Mouse (Mus musculus): ENCODE results near the gene Cradd. TPM values are rescaled to one million over a fixed set of nuclear protein-coding genes. Genes with fewer than 3 reads are reported as not detected.

Gene Cradd
- polyA plus RNA-seq, 1 experiment from 2014 or later: 10.4 TPM

DNA sequence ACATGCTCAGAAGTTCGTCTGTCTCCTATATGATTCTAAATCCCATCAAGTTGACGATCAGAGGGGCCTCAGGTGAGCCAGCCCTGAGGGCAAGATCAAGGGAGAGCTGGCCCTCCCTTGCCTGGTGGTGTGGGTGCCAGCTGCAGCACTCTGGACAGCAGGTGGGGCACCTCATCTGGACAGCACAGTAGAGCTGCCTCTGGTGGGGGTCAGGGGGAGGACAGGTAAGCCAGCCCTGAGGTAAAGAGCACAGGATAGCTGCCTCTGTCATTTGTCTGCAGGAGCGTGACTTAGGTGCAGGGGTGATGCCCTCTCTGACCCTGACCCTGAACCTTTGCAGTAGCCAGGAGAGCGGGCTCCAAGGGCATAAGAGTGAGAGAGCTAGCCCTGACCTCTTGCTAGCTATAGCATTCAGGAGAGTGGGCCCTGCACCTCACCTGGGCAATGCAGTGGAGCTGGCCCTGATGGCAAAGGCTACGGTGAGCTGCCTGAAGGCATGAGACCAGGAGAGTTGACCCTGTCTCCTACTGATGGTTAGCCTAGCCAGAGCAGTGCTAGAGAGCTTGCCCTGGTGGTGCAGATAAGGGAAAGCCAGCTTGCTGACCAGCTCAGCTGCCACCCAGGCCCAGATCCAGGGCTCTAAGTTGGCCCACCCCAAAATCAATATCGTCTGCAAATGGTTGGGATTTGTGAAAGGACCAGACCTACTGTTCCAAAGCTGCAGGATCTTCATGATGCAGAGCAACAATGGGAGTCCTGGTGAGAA is 176.6 kb downstream of the Cradd start:
- no peaks in the 10 kb centered on the region for H3K36me3 ChIP-seq (ENCODE audit: control insufficient read depth, insufficient read depth)

DNA sequence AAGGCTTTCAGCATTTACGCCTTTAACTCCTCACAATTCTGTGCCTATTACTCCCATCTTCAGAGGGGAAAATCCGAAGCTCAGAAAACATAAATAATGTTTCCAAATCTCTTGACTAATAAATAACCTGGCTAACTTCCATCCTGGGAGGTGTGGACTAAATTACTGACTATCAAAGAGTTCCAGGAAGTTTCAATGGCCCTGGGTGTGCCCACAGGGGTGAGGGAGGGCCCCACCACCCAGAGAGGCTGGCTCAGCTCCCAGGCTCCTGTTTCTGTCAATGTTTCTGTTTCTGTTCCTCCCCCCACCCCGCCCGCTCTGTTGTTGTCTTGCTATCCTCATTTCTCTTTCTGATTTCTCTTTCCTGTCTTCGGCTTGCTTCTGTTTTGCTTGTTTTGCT is 177.4 kb downstream of the Cradd start:
- Histone ChIP-seq H3K9me3 (ENCODE audit: control insufficient read depth, low read length) (no peaks in the 10 kb centered on the region), H3K4me2 (ENCODE audit: low read length) (no peak overlapping the region), H3K36me3 (ENCODE audit: control insufficient read depth, insufficient read depth) (no peaks in the 10 kb centered on the region), H3K4me3 (replicated peaks; ENCODE audit: low read length) (no peak overlapping the region), H3K27me3 (replicated peaks; ENCODE audit: control insufficient read depth, insufficient read depth, low read length) (no peaks in the 10 kb centered on the region), H3K9ac (replicated peaks; ENCODE audit: low read depth, low read length) (no peak overlapping the region), H3K4me1 (replicated peaks; ENCODE audit: control insufficient read depth, insufficient read depth, low read length) (peaks cover 44% of the 10 kb centered on the region), H3K27ac (ENCODE audit: low read length) (0 out of 2 replicates have a peak overlapping the region, but pooled peaks have one; percentile 9)
- WGBS: 36% methylated on average over 5 of the region's 5 CpGs
- ATAC-seq: no peak

More for the DNA sequence above, 176.6 kb downstream of the Cradd start:
- Histone ChIP-seq H3K27ac (ENCODE audit: low read length) (no peak overlapping the region), H3K27me3 (replicated peaks; ENCODE audit: control insufficient read depth, insufficient read depth, low read length) (no peaks in the 10 kb centered on the region), H3K9me3 (ENCODE audit: control insufficient read depth, low read length) (no peaks in the 10 kb centered on the region), H3K9ac (replicated peaks; ENCODE audit: low read depth, low read length) (no peak overlapping the region), H3K4me1 (replicated peaks; ENCODE audit: control insufficient read depth, insufficient read depth, low read length) (peaks cover 44% of the 10 kb centered on the region), H3K4me3 (replicated peaks; ENCODE audit: low read length) (no peak overlapping the region), H3K4me2 (ENCODE audit: low read length) (no peak overlapping the region)
- ATAC-seq: no peak
- 86% methylated on average over 6 of the region's 6 CpGs for WGBS

DNA sequence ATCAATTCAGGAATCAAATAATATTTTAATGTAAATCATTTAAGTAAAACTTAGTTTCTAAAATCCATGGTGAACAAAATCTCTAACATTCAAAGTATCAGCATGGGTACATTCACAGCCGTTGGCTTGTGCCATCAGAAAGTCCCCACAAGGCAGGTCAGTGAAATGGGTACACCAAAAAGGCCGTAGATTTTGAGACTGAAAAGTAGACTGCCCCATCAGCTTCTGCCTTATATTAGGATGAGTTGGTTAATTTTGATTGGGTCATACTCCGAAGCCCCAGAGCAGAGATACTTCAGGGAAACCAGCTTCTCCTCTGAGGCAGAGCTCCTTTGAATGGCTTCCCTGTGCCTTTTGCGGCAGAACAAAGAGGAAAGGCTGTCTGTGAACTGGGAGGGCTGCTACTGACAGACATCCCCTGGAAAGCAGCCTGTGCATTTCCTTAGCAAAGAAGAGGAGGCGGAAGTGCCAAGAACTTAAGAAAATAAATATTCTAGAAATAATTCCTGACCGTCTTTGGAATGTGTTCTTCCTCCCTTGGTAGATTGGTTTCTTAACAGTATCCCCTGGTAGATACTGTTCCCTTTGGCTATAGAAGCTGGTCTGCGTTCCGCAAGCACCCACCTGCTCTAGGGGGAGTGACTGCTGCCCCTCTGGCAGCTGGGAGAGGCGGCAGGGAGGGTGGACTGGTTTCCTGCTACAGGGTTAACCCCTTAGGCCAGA is 178.6 kb downstream of the Cradd start:
- Histone ChIP-seq H3K9ac (replicated peaks; ENCODE audit: low read depth, low read length) (peak overlapping the region; percentile 32), H3K9me3 (ENCODE audit: control insufficient read depth, low read length) (no peaks in the 10 kb centered on the region), H3K4me1 (replicated peaks; ENCODE audit: control insufficient read depth, insufficient read depth, low read length) (peaks cover 44% of the 10 kb centered on the region), H3K27me3 (replicated peaks; ENCODE audit: control insufficient read depth, insufficient read depth, low read length) (no peaks in the 10 kb centered on the region), H3K4me2 (ENCODE audit: low read length) (peak overlapping the region; percentile 16; the same call in 1 of the 2 replicates), H3K4me3 (replicated peaks; ENCODE audit: low read length) (no peak overlapping the region), H3K36me3 (ENCODE audit: control insufficient read depth, insufficient read depth) (no peaks in the 10 kb centered on the region), H3K27ac (ENCODE audit: low read length) (peak overlapping the region; percentile 55)
- 29% methylated on average over 9 of the region's 9 CpGs for WGBS
- peak; percentile 34; the same call in 1 of the 2 replicates for ATAC-seq

DNA sequence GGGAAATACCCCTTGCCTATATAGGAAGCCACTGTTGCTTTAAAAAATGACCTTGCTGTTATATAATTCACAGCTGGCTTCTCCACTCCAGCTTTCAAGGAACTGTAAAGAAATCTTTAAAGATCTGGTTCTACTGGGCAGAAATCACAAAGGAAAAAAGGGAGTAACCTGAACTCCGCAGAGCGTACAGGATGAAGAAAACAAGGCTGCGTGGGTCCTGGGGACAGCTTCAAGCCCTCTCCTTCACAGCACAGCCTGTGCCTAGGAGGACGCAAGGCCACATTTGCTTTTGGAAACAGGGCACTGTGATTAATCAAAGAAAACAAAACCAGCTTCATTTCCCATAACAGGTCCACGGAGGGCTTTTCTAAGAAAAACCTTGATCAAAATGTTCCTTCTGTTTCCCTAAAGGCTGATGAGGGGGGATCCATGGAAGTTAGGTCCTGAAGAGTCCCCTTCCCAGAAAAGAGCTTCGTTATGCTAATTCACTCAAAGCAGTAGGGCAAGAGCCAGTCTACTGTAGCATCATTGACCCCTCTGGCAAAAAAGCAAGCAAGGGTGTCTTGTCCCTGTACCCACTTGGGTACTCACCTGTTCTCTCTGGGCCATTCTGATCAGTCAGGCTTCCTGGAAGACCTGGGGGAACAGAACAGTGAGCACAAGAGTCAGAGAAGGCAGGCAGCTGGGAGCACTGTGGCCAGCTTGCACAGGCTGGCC is 179.4 kb downstream of the Cradd start:
- H3K4me1 ChIP-seq (replicated peaks; ENCODE audit: control insufficient read depth, insufficient read depth, low read length): peaks cover 50% of the 10 kb centered on the region
- 50% methylated on average over 6 of the region's 6 CpGs for WGBS
- H3K4me2 ChIP-seq (ENCODE audit: low read length): no peak overlapping the region; the same call in 1 of the 2 replicates
- no peak for ATAC-seq
- H3K9ac ChIP-seq (replicated peaks; ENCODE audit: low read depth, low read length): peak overlapping the region; percentile 30; the same call in 1 of the 2 replicates
- no peak overlapping the region for H3K4me3 ChIP-seq (replicated peaks; ENCODE audit: low read length)
- H3K36me3 ChIP-seq (ENCODE audit: control insufficient read depth, insufficient read depth): no peaks in the 10 kb centered on the region
- H3K27ac ChIP-seq (ENCODE audit: low read length): peak overlapping the region; percentile 55
- H3K9me3 ChIP-seq (ENCODE audit: control insufficient read depth, low read length): no peaks in the 10 kb centered on the region
- H3K27me3 ChIP-seq (replicated peaks; ENCODE audit: control insufficient read depth, insufficient read depth, low read length): no peaks in the 10 kb centered on the region

DNA sequence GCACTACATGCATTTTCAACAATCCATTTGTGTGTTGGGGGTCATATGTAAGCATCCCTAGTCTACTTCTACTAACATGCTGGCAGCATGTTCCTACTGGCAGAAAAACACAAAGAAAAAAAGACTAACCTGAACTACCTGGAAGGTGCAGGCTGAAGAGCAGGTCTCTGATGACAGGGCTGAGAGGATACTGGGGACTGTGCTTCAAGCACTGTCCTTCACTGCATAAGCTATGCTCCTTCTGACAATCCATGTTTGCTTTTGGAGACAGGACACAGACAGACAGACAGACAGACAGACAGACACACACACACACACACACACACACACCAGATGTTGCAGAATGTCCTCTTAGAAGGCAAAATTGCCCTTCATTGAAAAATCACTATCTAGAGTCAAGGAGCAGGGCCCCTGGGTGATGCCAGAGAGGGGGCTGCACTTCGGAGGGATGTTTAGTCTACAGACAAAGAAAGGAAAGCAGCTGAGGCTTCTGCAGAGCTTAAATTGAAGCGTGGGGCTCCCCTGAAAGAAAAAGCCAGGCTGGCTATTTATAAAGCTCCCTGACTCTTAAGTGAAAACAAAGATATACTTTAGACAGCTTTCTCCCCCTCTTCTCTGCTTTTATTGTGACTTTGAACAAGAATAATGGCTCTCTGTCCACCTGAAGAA is 180.4 kb downstream of the Cradd start:
- WGBS: 0% methylated on average over 2 of the region's 2 CpGs
- no peak overlapping the region for H3K4me2 ChIP-seq (ENCODE audit: low read length)

DNA sequence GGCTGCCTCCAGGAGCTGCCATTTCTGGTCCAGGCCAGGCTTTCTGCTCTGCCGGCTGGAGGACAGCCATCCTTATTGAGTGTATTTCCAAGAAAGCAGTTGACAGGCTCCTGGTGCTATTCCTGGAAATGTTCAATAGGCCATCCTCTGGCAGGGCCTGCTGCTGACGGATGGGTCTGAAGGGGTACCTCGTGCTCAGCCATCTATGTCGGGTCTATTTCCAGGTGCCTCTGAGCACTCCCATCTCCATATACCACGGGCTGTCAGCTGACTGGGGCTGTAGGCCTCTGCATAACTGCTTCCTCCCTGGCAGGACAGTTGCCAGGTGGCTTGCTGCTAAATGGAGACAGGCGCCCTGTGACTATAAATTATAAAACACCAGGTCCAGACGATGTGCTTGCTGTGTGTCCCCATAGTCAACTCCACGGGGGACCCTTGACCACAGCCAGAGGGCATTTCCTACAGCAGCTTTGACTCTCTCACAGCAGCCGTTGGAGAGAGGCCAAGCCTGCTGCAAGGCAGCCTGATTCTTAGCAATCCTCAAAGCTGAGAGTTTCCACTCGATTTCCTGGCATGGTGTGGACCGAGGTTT is 181.0 kb downstream of the Cradd start:
- ATAC-seq: peak; percentile 68
- H3K4me2 ChIP-seq (ENCODE audit: low read length): no peak overlapping the region
- WGBS: 12% methylated on average over 11 of the region's 11 CpGs
- H3K4me3 ChIP-seq (replicated peaks; ENCODE audit: low read length): no peak overlapping the region
- H3K36me3 ChIP-seq (ENCODE audit: control insufficient read depth, insufficient read depth): no peaks in the 10 kb centered on the region
- H3K27me3 ChIP-seq (replicated peaks; ENCODE audit: control insufficient read depth, insufficient read depth, low read length): no peaks in the 10 kb centered on the region
- H3K27ac ChIP-seq (ENCODE audit: low read length): peak overlapping the region; percentile 26
- H3K4me1 ChIP-seq (replicated peaks; ENCODE audit: control insufficient read depth, insufficient read depth, low read length): peaks cover 51% of the 10 kb centered on the region
- no peaks in the 10 kb centered on the region for H3K9me3 ChIP-seq (ENCODE audit: control insufficient read depth, low read length)
- no peak overlapping the region for H3K9ac ChIP-seq (replicated peaks; ENCODE audit: low read depth, low read length)

More for the DNA sequence above, 180.4 kb downstream of the Cradd start:
- H3K27ac ChIP-seq (ENCODE audit: low read length): peak overlapping the region; percentile 26
- H3K36me3 ChIP-seq (ENCODE audit: control insufficient read depth, insufficient read depth): no peaks in the 10 kb centered on the region
- H3K4me3 ChIP-seq (replicated peaks; ENCODE audit: low read length): no peak overlapping the region
- peak; percentile 2; the same call in 1 of the 2 replicates for ATAC-seq
- H3K9me3 ChIP-seq (ENCODE audit: control insufficient read depth, low read length): no peaks in the 10 kb centered on the region
- no peaks in the 10 kb centered on the region for H3K27me3 ChIP-seq (replicated peaks; ENCODE audit: control insufficient read depth, insufficient read depth, low read length)
- H3K4me1 ChIP-seq (replicated peaks; ENCODE audit: control insufficient read depth, insufficient read depth, low read length): peaks cover 51% of the 10 kb centered on the region
- peak overlapping the region; percentile 19; the same call in 1 of the 2 replicates for H3K9ac ChIP-seq (replicated peaks; ENCODE audit: low read depth, low read length)

DNA sequence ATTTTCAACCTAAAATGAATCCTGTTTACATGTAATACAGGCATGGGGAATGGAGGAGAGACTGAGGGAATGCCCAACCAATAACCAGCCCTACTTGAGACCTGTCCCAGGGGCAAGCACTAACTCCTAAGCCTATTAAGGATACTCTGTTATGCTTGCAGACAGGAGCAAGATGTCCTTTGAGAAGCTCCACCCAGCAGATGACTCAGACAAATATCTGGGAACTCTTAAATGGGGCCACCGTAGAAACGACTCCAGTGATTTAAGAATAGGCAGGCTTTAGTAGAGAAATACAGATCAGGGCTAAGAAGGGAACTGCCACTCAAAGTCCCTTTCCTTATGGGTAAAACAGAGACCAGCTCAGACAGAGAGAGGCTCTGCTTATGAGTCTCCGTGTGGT is 182.9 kb downstream of the Cradd start:
- Histone ChIP-seq H3K4me2 (ENCODE audit: low read length) (no peak overlapping the region), H3K27me3 (replicated peaks; ENCODE audit: control insufficient read depth, insufficient read depth, low read length) (no peaks in the 10 kb centered on the region), H3K27ac (ENCODE audit: low read length) (no peak overlapping the region), H3K36me3 (ENCODE audit: control insufficient read depth, insufficient read depth) (no peaks in the 10 kb centered on the region), H3K9me3 (ENCODE audit: control insufficient read depth, low read length) (no peaks in the 10 kb centered on the region), H3K9ac (replicated peaks; ENCODE audit: low read depth, low read length) (no peak overlapping the region), H3K4me1 (replicated peaks; ENCODE audit: control insufficient read depth, insufficient read depth, low read length) (peaks cover 41% of the 10 kb centered on the region), H3K4me3 (replicated peaks; ENCODE audit: low read length) (no peak overlapping the region)
- no peak for ATAC-seq
- 63% methylated on average over 3 of the region's 3 CpGs for WGBS

DNA sequence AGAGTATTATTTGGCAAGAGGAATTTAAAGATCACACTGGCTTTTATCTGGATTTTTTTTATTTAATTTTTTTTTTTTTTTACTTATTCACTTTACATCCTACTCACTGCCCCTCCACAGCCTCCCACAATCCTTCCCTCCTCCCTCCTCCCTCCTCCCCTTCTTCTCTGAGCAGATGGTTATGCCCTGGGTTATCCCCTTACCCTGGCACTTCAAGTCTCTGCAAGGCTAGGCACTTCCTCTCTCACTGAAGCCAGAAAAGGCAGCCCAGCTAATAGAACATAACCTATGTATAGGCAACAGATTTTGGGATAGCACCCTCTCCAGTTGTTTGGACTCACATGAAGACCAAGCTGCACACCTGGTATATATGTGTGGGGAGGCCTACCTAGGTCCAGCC is 183.7 kb downstream of the Cradd start:
- Histone ChIP-seq H3K36me3 (ENCODE audit: control insufficient read depth, insufficient read depth) (no peaks in the 10 kb centered on the region), H3K27me3 (replicated peaks; ENCODE audit: control insufficient read depth, insufficient read depth, low read length) (no peaks in the 10 kb centered on the region), H3K4me1 (replicated peaks; ENCODE audit: control insufficient read depth, insufficient read depth, low read length) (peaks cover 35% of the 10 kb centered on the region), H3K4me3 (replicated peaks; ENCODE audit: low read length) (no peak overlapping the region), H3K27ac (ENCODE audit: low read length) (no peak overlapping the region), H3K9me3 (ENCODE audit: control insufficient read depth, low read length) (no peaks in the 10 kb centered on the region), H3K9ac (replicated peaks; ENCODE audit: low read depth, low read length) (no peak overlapping the region), H3K4me2 (ENCODE audit: low read length) (no peak overlapping the region)
- no peak for ATAC-seq
